In the genomic region with DNA sequence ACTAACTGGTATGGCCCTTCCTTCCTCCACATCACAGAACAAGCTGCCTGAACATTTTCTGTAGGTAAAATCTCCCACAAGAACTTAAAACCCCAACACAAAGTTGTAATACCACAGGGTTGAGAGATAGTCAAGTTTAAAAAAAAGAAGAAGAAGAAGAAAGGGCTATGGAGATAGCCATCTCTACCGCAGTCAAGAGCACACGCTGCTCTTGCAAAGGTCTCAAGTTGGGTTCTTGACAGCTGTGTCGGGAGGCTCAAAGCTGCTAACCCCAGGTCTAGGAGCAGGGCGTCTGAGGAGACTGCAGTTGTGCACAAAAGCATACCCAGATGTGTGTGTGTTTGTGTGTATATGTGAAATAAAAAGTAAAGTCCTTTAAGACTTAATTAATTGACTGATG, we compare ENCODE assay signal across 24 mouse cellular contexts.
DNase-seq lines count a peak whose midpoint lies in the region; ATAC-seq and TF ChIP-seq lines count a peak whose summit lies in the region.
"Had no signal": no experiment of that assay in that cellular context is flagged by ENCODE, and none has a peak within 500 bp of the region (broad histone marks: within the 10 kb centered on the region; RNA-seq: fewer than 3 reads in every experiment).

No protein-coding gene starts in this region.

- ATAC-seq in megakaryocyte progenitor cell, adult 5-6 weeks (replicated peaks; ENCODE audit: poor library complexity), result no peak; the same call in 1 of the 2 replicates
- ATAC-seq: forebrain, postnatal 0 days; hindbrain, postnatal 0 days; intestine, postnatal 0 days; liver, embryonic 12.5 days; liver, postnatal 0 days; midbrain, embryonic 13.5 days had no signal

- peak; percentile 74 for DNase-seq in CD4-positive helper T cell, adult 2 months (ENCODE audit: low read depth, low spot score)
- peak; percentile 29 for DNase-seq in T-cell, adult 2 months (ENCODE audit: low spot score)
- DNase-seq in naive thymus-derived CD4-positive, alpha-beta T cell, adult 2 months (ENCODE audit: low read depth), result peak; percentile 70
- peak; percentile 77 for DNase-seq in thymus, postnatal 14 days
- no peak for DNase-seq in gastrocnemius, adult 2 months
- no peak for DNase-seq in layer of hippocampus, postnatal 25 days (ENCODE audit: extremely low spot score in 1 of 2, low spot score in 1 of 2)
- DNase-seq in Muller cell, postnatal 12 days (ENCODE audit: inconsistent ontology term), result no peak
- DNase-seq: adrenal gland, postnatal 14 days; forebrain, postnatal 0 days; gastrocnemius, postnatal 10 days; kidney, adult 9 months; kidney, postnatal 10 days; liver, postnatal 0 days; lung, postnatal 36 days; right cerebral cortex, postnatal 4 days had no signal

- TF ChIP-seq CTCF in gastrocnemius, adult 2 months (IDR thresholded peaks at IDR 0.05), result no peak

- H3K27ac ChIP-seq in gastrocnemius, adult 2 months, result no peak overlapping the region
- H3K27ac ChIP-seq: heart, embryonic 13.5 days; hindbrain, postnatal 0 days; limb, embryonic 13.5 days; liver, embryonic 12.5 days; midbrain, embryonic 13.5 days; neural tube, embryonic 15.5 days had no signal

- no peak overlapping the region for H3K4me3 ChIP-seq in gastrocnemius, adult 2 months
- H3K4me3 ChIP-seq: erythroblast, embryonic 14.5 days; heart, embryonic 13.5 days; limb, embryonic 13.5 days; liver, embryonic 12.5 days; midbrain, embryonic 13.5 days; neural tube, embryonic 15.5 days had no signal

- intact Hi-C loops in gastrocnemius, adult 2 months (cut with DNase I), result no loop called here

Comparison
In these comparisons a context has a peak if more than half of its experiments do, and no peak if none do; other contexts are left out.
1. DNase-seq: peak in CD4-positive helper T cell, adult 2 months (single experiment), T-cell, adult 2 months (single experiment), naive thymus-derived CD4-positive, alpha-beta T cell, adult 2 months (single experiment) and thymus, postnatal 14 days (single experiment); none in gastrocnemius, adult 2 months (single experiment), layer of hippocampus, postnatal 25 days (0 of 2) and Muller cell, postnatal 12 days (single experiment).